Comparison of ENCODE assay signal across 21 mouse cellular contexts in the genomic region with DNA sequence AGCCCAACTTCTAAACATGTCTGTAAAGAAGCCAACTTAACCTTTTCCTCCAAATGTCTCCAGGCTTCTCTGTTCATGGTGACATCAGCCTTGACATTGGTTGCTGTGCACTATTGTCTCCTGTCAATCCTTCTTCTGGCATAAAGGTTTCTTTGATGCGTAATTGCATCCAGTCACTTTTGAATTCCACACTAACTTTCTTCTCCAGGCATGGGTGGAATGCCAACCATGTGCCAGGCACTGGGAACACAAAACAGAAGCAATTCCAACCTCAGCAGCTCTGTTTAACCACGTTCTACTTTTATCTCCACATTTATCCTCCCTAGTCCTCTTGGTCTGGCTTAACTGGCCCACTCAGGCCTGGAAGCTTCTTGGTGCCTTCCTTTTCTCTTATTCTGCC. TPM values are rescaled to one million over a fixed set of nuclear protein-coding genes. Genes with fewer than 3 reads are reported as not detected.
DNase-seq lines count a peak whose midpoint lies in the region; ATAC-seq and TF ChIP-seq lines count a peak whose summit lies in the region.
"Had no signal": no experiment of that assay in that cellular context is flagged by ENCODE, and none has a peak within 500 bp of the region (broad histone marks: within the 10 kb centered on the region; RNA-seq: fewer than 3 reads in every experiment).

No protein-coding gene starts in this region.

- H3K36me3 ChIP-seq in heart, postnatal 0 days (replicated peaks; ENCODE audit: control insufficient read depth, insufficient read depth, low read length): peaks cover 16% of the 10 kb centered on the region; the same call in 1 of the 2 replicates
- peaks cover 9% of the 10 kb centered on the region; the same call in 1 of the 2 replicates for H3K36me3 ChIP-seq in liver, adult 2 months (ENCODE audit: control insufficient read depth, insufficient read depth, low read length)
- peaks cover 6% of the 10 kb centered on the region for H3K36me3 ChIP-seq in liver, embryonic 11.5 days (ENCODE audit: control insufficient read depth, insufficient read depth, low read length)

- DNase-seq in heart, adult 11 months: peak; percentile 76
- DNase-seq in heart, postnatal 36 days: no peak
- DNase-seq in heart, postnatal 0 days (ENCODE audit: low spot score): no peak
- DNase-seq in heart, postnatal 25 days (ENCODE audit: low spot score): no peak
- DNase-seq in liver, adult 2 months (ENCODE audit: extremely low read depth, low read depth, low spot score): peak; percentile 52
- DNase-seq in liver, embryonic 11.5 days (ENCODE audit: low spot score): no peak
- DNase-seq in cerebellum, adult 9-11 months: no peak
- DNase-seq: adrenal gland, postnatal 14 days; cerebellum, adult 11-12 months; gastrocnemius, postnatal 25 days; kidney, adult 8-10 months; liver; thymus, adult 2 months; thymus, postnatal 36 days had no signal

- no peak for TF ChIP-seq CTCF in heart, postnatal 0 days (IDR thresholded peaks at IDR 0.05; ENCODE audit: low read depth)
- TF ChIP-seq CTCF in liver, adult 2 months (IDR thresholded peaks at IDR 0.05; ENCODE audit: low read depth, low read length): no peak

- no peak for TF ChIP-seq POLR2A in liver, adult 2 months (IDR thresholded peaks at IDR 0.05; ENCODE audit: extremely low read depth, insufficient read depth, low read length)

- H3K27me3 ChIP-seq in heart, postnatal 0 days (ENCODE audit: control insufficient read depth, insufficient read depth, low read length): no peaks in the 10 kb centered on the region
- no peaks in the 10 kb centered on the region for H3K27me3 ChIP-seq in liver, adult 2 months (ENCODE audit: control insufficient read depth, insufficient read depth, low read length)
- no peaks in the 10 kb centered on the region for H3K27me3 ChIP-seq in liver, embryonic 11.5 days (replicated peaks; ENCODE audit: control insufficient read depth, insufficient read depth, low read length)
- H3K27me3 ChIP-seq: forebrain, embryonic 12.5 days; intestine, embryonic 15.5 days; lung, embryonic 15.5 days had no signal

- H3K79me2 ChIP-seq in liver, adult 2 months (ENCODE audit: control insufficient read depth, insufficient read depth, low read length): peaks cover 52% of the 10 kb centered on the region

- no peak overlapping the region for H3K4me3 ChIP-seq in heart, postnatal 0 days (ENCODE audit: low read depth, low read length)
- H3K4me3 ChIP-seq in liver, adult 2 months (ENCODE audit: insufficient read depth, low read depth, low read length): no peak overlapping the region
- H3K4me3 ChIP-seq in liver, embryonic 11.5 days (ENCODE audit: low read depth, low read length): no peak overlapping the region
- H3K4me3 ChIP-seq: erythroblast, embryonic 14.5 days; forebrain, embryonic 12.5 days; intestine, embryonic 15.5 days; lung, embryonic 15.5 days; midbrain, embryonic 10.5 days had no signal

- no peak for TF ChIP-seq EP300 in heart, postnatal 0 days (IDR thresholded peaks at IDR 0.05; ENCODE audit: low read depth)

- peak overlapping the region; percentile 56 for H3K27ac ChIP-seq in heart, postnatal 0 days (ENCODE audit: low read depth)
- H3K27ac ChIP-seq in liver, adult 2 months (replicated peaks; ENCODE audit: insufficient read depth, low read depth, low read length): peak overlapping the region; percentile 45
- no peak overlapping the region for H3K27ac ChIP-seq in liver, embryonic 11.5 days (ENCODE audit: low read depth, low read length)
- H3K27ac ChIP-seq: forebrain, embryonic 12.5 days; hindbrain, postnatal 0 days; intestine, embryonic 15.5 days; kidney, postnatal 0 days; lung, embryonic 15.5 days; midbrain, embryonic 10.5 days had no signal

- 30% methylated on average over 2 of the region's 2 CpGs for WGBS in heart, postnatal 0 days
- WGBS in liver, adult 2 months: 26% methylated on average over 2 of the region's 2 CpGs
- 71% methylated on average over 2 of the region's 2 CpGs for WGBS in liver, embryonic 11.5 days

- H3K4me2 ChIP-seq in heart, postnatal 0 days (ENCODE audit: low read depth, low read length): no peak overlapping the region
- H3K4me2 ChIP-seq in liver, embryonic 11.5 days: no peak overlapping the region
- H3K4me2 ChIP-seq: forebrain, embryonic 12.5 days; intestine, embryonic 15.5 days; lung, embryonic 15.5 days had no signal

- peaks cover 42% of the 10 kb centered on the region for H3K4me1 ChIP-seq in heart, postnatal 0 days (ENCODE audit: control insufficient read depth, insufficient read depth)
- peaks cover 52% of the 10 kb centered on the region for H3K4me1 ChIP-seq in liver, adult 2 months (ENCODE audit: control insufficient read depth, insufficient read depth, low read length)
- peaks cover 31% of the 10 kb centered on the region for H3K4me1 ChIP-seq in liver, embryonic 11.5 days (replicated peaks; ENCODE audit: control insufficient read depth, insufficient read depth, low read length)

- intact Hi-C loops in heart, postnatal 36 days (cut with DNase I): loop anchor here (5.0 kb wide), 1 partner anchor 129 kb away; no protein-coding TSS in a partner anchor
- intact Hi-C loops in heart, postnatal 25 days (cut with DNase I): loop anchor here (5.0 to 10.0 kb wide), 3 partner anchors 44 to 156 kb away; a partner anchor contains a TSS

- no peak overlapping the region for H3K9ac ChIP-seq in heart, postnatal 0 days (replicated peaks; ENCODE audit: low read depth, low read length)
- peak overlapping the region; percentile 28 for H3K9ac ChIP-seq in liver, adult 2 months (ENCODE audit: low read depth, low read length)
- H3K9ac ChIP-seq in liver, embryonic 11.5 days (ENCODE audit: low read depth, low read length): no peak overlapping the region
- H3K9ac ChIP-seq: forebrain, embryonic 12.5 days; intestine, embryonic 15.5 days; lung, embryonic 15.5 days had no signal

- no peak for ATAC-seq in heart, postnatal 0 days (ENCODE audit: insufficient read depth, low read depth)
- no peak for ATAC-seq in liver, embryonic 11.5 days (replicated peaks; ENCODE audit: low FRiP score)
- ATAC-seq: hindbrain, postnatal 0 days; intestine, embryonic 15.5 days had no signal

- H3K9me3 ChIP-seq in heart, postnatal 0 days (replicated peaks; ENCODE audit: control insufficient read depth, low read length): no peaks in the 10 kb centered on the region
- H3K9me3 ChIP-seq in liver, embryonic 11.5 days (ENCODE audit: control insufficient read depth, low read length): no peaks in the 10 kb centered on the region
- H3K9me3 ChIP-seq: forebrain, embryonic 12.5 days; intestine, embryonic 15.5 days; lung, embryonic 15.5 days; midbrain, embryonic 10.5 days had no signal

RNA-seq across cellular contexts. Expression of a gene that starts 4.0 kb away (rescaled TPM):
- 1 to 10 TPM; 3.4 to 4.2 TPM for total RNA-seq in heart, postnatal 36 days (2021)
- total RNA-seq in heart, postnatal 0 days (2014; rRNA removed; ENCODE audit: low replicate concordance): 7.9 and 10.7 TPM in 2 replicates
- 5.8 and 6.1 TPM in 2 replicates for polyA plus RNA-seq in heart, postnatal 0 days (2015; fragmentation: Nextera tagmentation; extraction: Ambion mirVana)
- total RNA-seq in heart, postnatal 25 days (2021): 1 to 10 TPM; 3.5 to 4.4 TPM
- total RNA-seq in liver, adult 2 months (2014; rRNA removed): 10.9 and 11.7 TPM in 2 replicates
- 2.4 and 3.3 TPM in 2 replicates for polyA plus RNA-seq in liver, adult 2 months (2012; rRNA removed)
- polyA plus RNA-seq in liver, embryonic 11.5 days (2014; fragmentation: Nextera tagmentation; extraction: Ambion mirVana): 15.2 and 19.3 TPM in 2 replicates

RNA-seq across cellular contexts. Expression of a gene that starts 4.2 kb away (rescaled TPM):
- 10 to 100 TPM; 50.2 to 52.8 TPM for total RNA-seq in heart, postnatal 36 days (2021)
- 61.1 and 64.4 TPM in 2 replicates for total RNA-seq in heart, postnatal 0 days (2014; rRNA removed; ENCODE audit: low replicate concordance)
- 93.3 and 97.0 TPM in 2 replicates for polyA plus RNA-seq in heart, postnatal 0 days (2015; fragmentation: Nextera tagmentation; extraction: Ambion mirVana)
- total RNA-seq in heart, postnatal 25 days (2021): 10 to 100 TPM; 58.2 to 64.1 TPM
- total RNA-seq in liver, adult 2 months (2014; rRNA removed): 23.0 and 29.8 TPM in 2 replicates
- polyA plus RNA-seq in liver, adult 2 months (2012; rRNA removed): 18.1 and 18.8 TPM in 2 replicates
- 266 and 299 TPM in 2 replicates for polyA plus RNA-seq in liver, embryonic 11.5 days (2014; fragmentation: Nextera tagmentation; extraction: Ambion mirVana)

RNA-seq across cellular contexts. Expression of a gene that starts 45.3 kb away (rescaled TPM):
- total RNA-seq in heart, postnatal 36 days (2021): 100 to 1,000 TPM; 107 to 126 TPM
- 95.0 and 120 TPM in 2 replicates for total RNA-seq in heart, postnatal 0 days (2014; rRNA removed; ENCODE audit: low replicate concordance)
- 74.7 and 78.8 TPM in 2 replicates for polyA plus RNA-seq in heart, postnatal 0 days (2015; fragmentation: Nextera tagmentation; extraction: Ambion mirVana)
- total RNA-seq in heart, postnatal 25 days (2021): 100 to 1,000 TPM; 117 TPM
- total RNA-seq in liver, adult 2 months (2014; rRNA removed): 39.0 and 41.5 TPM in 2 replicates
- polyA plus RNA-seq in liver, adult 2 months (2012; rRNA removed): 51.6 and 61.2 TPM in 2 replicates
- 99.2 and 105 TPM in 2 replicates for polyA plus RNA-seq in liver, embryonic 11.5 days (2014; fragmentation: Nextera tagmentation; extraction: Ambion mirVana)

Comparison
In these comparisons a context has a peak if more than half of its experiments do, and no peak if none do; other contexts are left out.
1. DNase-seq: peak in heart, adult 11 months (single experiment) and liver, adult 2 months (single experiment); none in heart, postnatal 36 days (0 of 2), heart, postnatal 0 days (single experiment), heart, postnatal 25 days (single experiment), liver, embryonic 11.5 days (single experiment) and cerebellum, adult 9-11 months (single experiment).